Mouse (Mus musculus): ENCODE results near the gene Cyb5r4.
"Not testable (repeated sequence)": the region's sequence is repeated elsewhere in the genome, so short reads cannot be mapped to it uniquely, and the experiment has no call there.

Gene Cyb5r4

GRCm38 (mm10) chr9:87068160-87068559 lies 46.3 kb downstream of the Cyb5r4 start:
- H3K36me3 ChIP-seq (ENCODE audit: control insufficient read depth, insufficient read depth, low read length, poor library complexity, severe bottlenecking): peaks cover 13% of the 10 kb centered on the region; the same call in 1 of the 2 replicates
- peak; percentile 10 for DNase-seq (ENCODE audit: low read depth, low spot score)
- H3K27me3 ChIP-seq (ENCODE audit: control insufficient read depth, insufficient read depth, low read length, poor library complexity, severe bottlenecking): no peaks in the 10 kb centered on the region

GRCm38 (mm10) chr9:87071566-87071965 lies 49.8 kb downstream of the Cyb5r4 start:
- not testable (repeated sequence) for H3K27me3 ChIP-seq (ENCODE audit: control insufficient read depth, insufficient read depth, low read length, poor library complexity, severe bottlenecking); H3K36me3 ChIP-seq (ENCODE audit: control insufficient read depth, insufficient read depth, low read length, poor library complexity, severe bottlenecking)
- peak; percentile 46 for DNase-seq (ENCODE audit: low read depth, low spot score)

- Histone ChIP-seq H3K27me3 (ENCODE audit: control insufficient read depth, insufficient read depth, low read length, poor library complexity, severe bottlenecking) (no peaks in the 10 kb centered on the region), H3K36me3 (ENCODE audit: control insufficient read depth, insufficient read depth, low read length, poor library complexity, severe bottlenecking) (peaks cover 4% of the 10 kb centered on the region)
- DNase-seq (ENCODE audit: low read depth, low spot score): no peak
Measured at GRCm38 (mm10) chr9:87077919-87078318, 56.1 kb downstream of the Cyb5r4 start.

- DNase-seq (ENCODE audit: low read depth, low spot score): no peak
- Histone ChIP-seq H3K36me3 (ENCODE audit: control insufficient read depth, insufficient read depth, low read length, poor library complexity, severe bottlenecking) (peaks cover 4% of the 10 kb centered on the region), H3K27me3 (ENCODE audit: control insufficient read depth, insufficient read depth, low read length, poor library complexity, severe bottlenecking) (no peaks in the 10 kb centered on the region)
Measured at GRCm38 (mm10) chr9:87079511-87079910, 57.7 kb downstream of the Cyb5r4 start.

GRCm38 (mm10) chr9:87086991-87087390 lies 65.2 kb downstream of the Cyb5r4 start:
- Histone ChIP-seq H3K27me3 (ENCODE audit: control insufficient read depth, insufficient read depth, low read length, poor library complexity, severe bottlenecking) (no peaks in the 10 kb centered on the region; the same call in 1 of the 2 replicates), H3K36me3 (ENCODE audit: control insufficient read depth, insufficient read depth, low read length, poor library complexity, severe bottlenecking) (no peaks in the 10 kb centered on the region)
- DNase-seq (ENCODE audit: low read depth, low spot score): no peak

- no peaks in the 10 kb centered on the region for H3K36me3 ChIP-seq (ENCODE audit: control insufficient read depth, insufficient read depth, low read length, poor library complexity, severe bottlenecking)
- H3K27me3 ChIP-seq (ENCODE audit: control insufficient read depth, insufficient read depth, low read length, poor library complexity, severe bottlenecking): no peaks in the 10 kb centered on the region
- DNase-seq (ENCODE audit: low read depth, low spot score): peak; percentile 36
Measured at GRCm38 (mm10) chr9:87097989-87098388, 76.2 kb downstream of the Cyb5r4 start.

- no peak for DNase-seq (ENCODE audit: low read depth, low spot score)
Measured at GRCm38 (mm10) chr9:87115019-87115418, 93.2 kb downstream of the Cyb5r4 start.

GRCm38 (mm10) chr9:87115456-87115931 lies 93.7 kb downstream of the Cyb5r4 start:
- DNase-seq (ENCODE audit: low read depth, low spot score): no peak
- H3K36me3 ChIP-seq (ENCODE audit: control insufficient read depth, insufficient read depth, low read length, poor library complexity, severe bottlenecking): no peaks in the 10 kb centered on the region
- H3K27me3 ChIP-seq (ENCODE audit: control insufficient read depth, insufficient read depth, low read length, poor library complexity, severe bottlenecking): no peaks in the 10 kb centered on the region

More at GRCm38 (mm10) chr9:87115019-87115418, 93.2 kb downstream of the Cyb5r4 start:
- no peaks in the 10 kb centered on the region for H3K27me3 ChIP-seq (ENCODE audit: control insufficient read depth, insufficient read depth, low read length, poor library complexity, severe bottlenecking)
- H3K36me3 ChIP-seq (ENCODE audit: control insufficient read depth, insufficient read depth, low read length, poor library complexity, severe bottlenecking): no peaks in the 10 kb centered on the region

GRCm38 (mm10) chr9:87115978-87116377 lies 94.2 kb downstream of the Cyb5r4 start:
- H3K36me3 ChIP-seq (ENCODE audit: control insufficient read depth, insufficient read depth, low read length, poor library complexity, severe bottlenecking): no peaks in the 10 kb centered on the region
- DNase-seq (ENCODE audit: low read depth, low spot score): no peak
- H3K27me3 ChIP-seq (ENCODE audit: control insufficient read depth, insufficient read depth, low read length, poor library complexity, severe bottlenecking): no peaks in the 10 kb centered on the region

GRCm38 (mm10) chr9:87118996-87119395 lies 97.2 kb downstream of the Cyb5r4 start:
- no peaks in the 10 kb centered on the region for H3K36me3 ChIP-seq (ENCODE audit: control insufficient read depth, insufficient read depth, low read length, poor library complexity, severe bottlenecking)
- no peaks in the 10 kb centered on the region for H3K27me3 ChIP-seq (ENCODE audit: control insufficient read depth, insufficient read depth, low read length, poor library complexity, severe bottlenecking)
- no peak for DNase-seq (ENCODE audit: low read depth, low spot score)

GRCm38 (mm10) chr9:87121956-87122493 lies 100.2 kb downstream of the Cyb5r4 start:
- DNase-seq (ENCODE audit: low read depth, low spot score): no peak
- no peaks in the 10 kb centered on the region for H3K36me3 ChIP-seq (ENCODE audit: control insufficient read depth, insufficient read depth, low read length, poor library complexity, severe bottlenecking)
- H3K27me3 ChIP-seq (ENCODE audit: control insufficient read depth, insufficient read depth, low read length, poor library complexity, severe bottlenecking): no peaks in the 10 kb centered on the region

GRCm38 (mm10) chr9:87127046-87127445 lies 105.2 kb downstream of the Cyb5r4 start:
- H3K36me3 ChIP-seq (ENCODE audit: control insufficient read depth, insufficient read depth, low read length, poor library complexity, severe bottlenecking); DNase-seq (ENCODE audit: low read depth, low spot score); H3K27me3 ChIP-seq (ENCODE audit: control insufficient read depth, insufficient read depth, low read length, poor library complexity, severe bottlenecking): not testable (repeated sequence)

Measured in splenic B cell, adult 2 months (primary cell).